Mouse (Mus musculus): ENCODE data around the gene Pilrb2. TPM values are rescaled to one million over a fixed set of nuclear protein-coding genes. Genes with fewer than 3 reads are reported as not detected.
"Not testable (repeated sequence)": the region's sequence is repeated elsewhere in the genome, so short reads cannot be mapped to it uniquely, and the experiment has no call there.

Gene Pilrb2
- polyA plus RNA-seq, 1 experiment from 2014 or later: not detected

DNA sequence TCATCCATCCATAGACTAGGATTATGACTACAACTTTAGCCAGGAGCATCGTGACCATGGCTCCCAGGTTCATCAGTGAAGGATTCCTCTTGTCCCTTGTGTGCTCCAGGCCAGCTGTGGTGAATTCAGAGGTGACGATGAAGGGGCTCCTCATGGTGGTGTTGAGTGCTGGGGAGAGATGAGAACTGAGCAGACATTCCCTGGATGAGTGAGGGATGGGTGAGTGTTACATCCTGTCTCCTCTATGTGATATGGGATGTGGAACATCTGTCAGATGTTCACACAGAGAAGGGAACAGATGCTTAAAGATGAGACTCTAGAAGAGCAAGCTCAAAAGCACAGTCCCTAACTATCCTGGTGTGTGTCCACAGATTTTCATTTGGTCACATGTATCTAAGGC is 3.0 kb downstream of the Pilrb2 start:
- not testable (repeated sequence) for H3K27me3 ChIP-seq; H3K9ac ChIP-seq; ATAC-seq (ENCODE audit: low FRiP score); H3K4me2 ChIP-seq (replicated peaks); H3K4me3 ChIP-seq; H3K27ac ChIP-seq; H3K36me3 ChIP-seq; H3K9me3 ChIP-seq (replicated peaks); H3K4me1 ChIP-seq
- 82% methylated on average over 2 of the region's 2 CpGs for WGBS

DNA sequence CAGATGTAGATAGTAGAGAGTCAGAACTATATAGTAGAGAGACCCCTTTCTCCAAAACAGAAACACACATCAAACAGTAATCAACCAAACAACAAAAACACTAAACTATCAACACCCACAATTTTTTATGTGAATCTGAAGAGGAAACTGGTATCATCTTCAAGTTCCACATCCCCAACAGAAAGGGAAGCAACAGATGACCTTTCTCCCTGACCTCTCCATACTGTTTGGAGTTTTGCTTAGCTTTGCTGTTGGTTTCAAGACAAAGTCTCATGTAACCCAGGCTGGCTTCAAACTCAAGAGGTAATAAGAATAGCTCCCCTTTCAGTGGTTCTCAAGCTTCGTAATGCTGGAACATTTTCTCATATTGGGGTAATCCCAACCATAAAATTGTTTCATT is 7.6 kb downstream of the Pilrb2 start:
- not testable (repeated sequence) for H3K4me1 ChIP-seq; H3K9me3 ChIP-seq (replicated peaks); H3K4me3 ChIP-seq; H3K27ac ChIP-seq; H3K9ac ChIP-seq; H3K36me3 ChIP-seq; H3K27me3 ChIP-seq; ATAC-seq (ENCODE audit: low FRiP score); H3K4me2 ChIP-seq (replicated peaks)
- 93% methylated on average over 1 of the region's 1 CpGs for WGBS

DNA sequence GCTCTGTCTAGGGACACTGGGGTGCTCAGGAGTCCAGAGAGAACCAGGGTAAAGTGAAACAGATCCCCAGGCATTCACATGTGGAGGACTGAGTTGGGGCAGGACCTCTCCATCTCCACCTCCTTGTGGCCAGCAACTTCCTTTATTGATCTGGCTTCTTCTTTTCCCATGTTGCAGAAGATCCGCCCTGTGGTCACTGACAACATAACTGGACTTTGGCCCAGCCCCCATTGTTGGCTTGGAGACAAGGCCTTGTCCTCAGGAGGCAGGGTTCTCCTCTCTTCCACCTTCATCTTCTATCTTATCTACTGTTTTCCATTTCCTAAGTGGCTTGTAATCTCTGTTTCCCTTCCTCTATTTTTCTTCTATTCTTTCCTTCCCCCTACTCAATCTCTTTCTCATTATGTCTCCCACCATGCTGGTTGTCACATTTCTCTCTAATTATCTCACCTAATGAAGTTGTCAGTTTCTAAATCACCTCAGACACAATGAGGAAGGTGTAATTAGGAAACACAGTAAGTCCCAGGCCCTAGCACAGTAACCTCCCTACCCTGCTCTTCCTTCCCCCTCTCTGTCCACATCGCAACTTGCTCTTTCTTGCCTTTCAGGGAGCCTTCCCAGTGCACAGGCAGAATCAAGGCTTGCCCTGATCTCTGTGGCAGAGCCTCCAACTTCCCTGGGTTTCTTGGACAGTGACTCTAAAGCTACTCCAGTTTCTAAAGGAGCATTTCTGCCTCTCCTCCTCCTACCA is 13.5 kb downstream of the Pilrb2 start, which contains the start of gene Pilrb1:
TSS of gene Pilrb1 (minus strand) at position 147 of the 751 bp plus-strand sequence.
- H3K9me3 ChIP-seq (replicated peaks); H3K4me3 ChIP-seq; ATAC-seq (ENCODE audit: low FRiP score); H3K27me3 ChIP-seq; H3K9ac ChIP-seq; H3K4me1 ChIP-seq; H3K27ac ChIP-seq; H3K36me3 ChIP-seq; H3K4me2 ChIP-seq (replicated peaks): not testable (repeated sequence)
- WGBS: 77% methylated on average over 2 of the region's 2 CpGs

DNA sequence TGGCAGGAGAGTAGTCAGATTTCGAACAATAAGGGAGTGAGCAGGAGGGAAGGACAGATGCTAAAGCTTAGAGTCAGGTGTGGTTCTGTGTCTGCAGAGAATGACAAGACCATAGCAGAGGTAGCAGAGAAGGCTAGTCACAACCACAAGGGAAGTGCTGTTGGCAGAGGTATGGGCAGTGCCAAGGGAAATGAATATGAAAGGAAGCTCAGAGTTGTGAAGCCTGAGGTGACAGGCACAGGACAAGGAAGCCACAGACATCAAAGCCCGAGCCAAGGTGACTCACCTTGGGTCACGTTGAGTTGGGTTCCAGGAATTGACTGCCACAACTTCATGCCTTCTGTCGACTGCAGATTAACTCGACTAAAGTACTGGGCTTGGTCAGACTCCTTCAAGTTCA is 14.7 kb downstream of the Pilrb2 start:
- 69% methylated on average over 5 of the region's 5 CpGs for WGBS
- H3K4me3 ChIP-seq; H3K27ac ChIP-seq; H3K36me3 ChIP-seq; H3K4me2 ChIP-seq (replicated peaks); H3K9me3 ChIP-seq (replicated peaks); H3K9ac ChIP-seq; ATAC-seq (ENCODE audit: low FRiP score); H3K4me1 ChIP-seq; H3K27me3 ChIP-seq: not testable (repeated sequence)

DNA sequence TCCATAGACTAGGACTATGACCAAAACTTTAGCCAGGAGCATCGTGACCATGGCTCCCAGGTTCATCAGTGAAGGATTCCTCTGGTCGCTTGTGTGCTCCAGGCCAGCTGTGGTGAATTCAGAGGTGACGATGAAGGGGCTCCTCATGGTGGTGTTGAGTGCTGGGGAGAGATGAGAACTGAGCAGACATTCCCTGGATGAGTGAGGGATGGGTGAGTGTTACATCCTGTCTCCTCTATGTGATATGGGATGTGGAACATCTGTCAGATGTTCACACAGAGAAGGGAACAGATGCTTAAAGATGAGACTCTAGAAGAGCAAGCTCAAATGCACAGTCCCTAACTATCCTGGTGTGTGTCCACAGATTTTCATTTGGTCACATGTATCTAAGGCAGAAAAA is 16.7 kb downstream of the Pilrb2 start:
- WGBS: 87% methylated on average over 3 of the region's 3 CpGs
- H3K9me3 ChIP-seq (replicated peaks); ATAC-seq (ENCODE audit: low FRiP score): not testable (repeated sequence)

DNA sequence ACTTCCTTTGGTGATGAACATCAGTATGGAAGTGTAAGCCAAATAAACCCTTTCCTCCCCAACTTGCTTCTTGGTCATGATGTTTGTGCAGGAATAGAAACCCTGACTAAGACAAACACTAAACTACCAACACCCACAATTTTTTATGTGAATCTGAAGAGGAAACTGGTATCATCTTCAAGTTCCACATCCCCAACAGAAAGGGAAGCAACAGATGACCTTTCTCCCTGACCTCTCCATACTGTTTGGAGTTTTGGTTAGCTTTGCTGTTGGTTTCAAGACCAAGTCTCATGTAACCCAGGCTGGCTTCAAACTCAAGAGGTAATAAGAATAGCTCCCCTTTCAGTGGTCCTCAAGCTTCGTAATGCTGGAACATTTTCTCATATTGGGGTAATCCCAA is 21.3 kb downstream of the Pilrb2 start:
- H3K4me3 ChIP-seq; H3K27me3 ChIP-seq; H3K27ac ChIP-seq; ATAC-seq (ENCODE audit: low FRiP score); H3K4me1 ChIP-seq; H3K9ac ChIP-seq; H3K4me2 ChIP-seq (replicated peaks); H3K9me3 ChIP-seq (replicated peaks); H3K36me3 ChIP-seq: not testable (repeated sequence)
- 89% methylated on average over 1 of the region's 1 CpGs for WGBS

More for the DNA sequence above, 16.7 kb downstream of the Pilrb2 start:
- not testable (repeated sequence) for H3K4me1 ChIP-seq; H3K27me3 ChIP-seq; H3K4me3 ChIP-seq; H3K4me2 ChIP-seq (replicated peaks); H3K36me3 ChIP-seq; H3K9ac ChIP-seq; H3K27ac ChIP-seq

DNA sequence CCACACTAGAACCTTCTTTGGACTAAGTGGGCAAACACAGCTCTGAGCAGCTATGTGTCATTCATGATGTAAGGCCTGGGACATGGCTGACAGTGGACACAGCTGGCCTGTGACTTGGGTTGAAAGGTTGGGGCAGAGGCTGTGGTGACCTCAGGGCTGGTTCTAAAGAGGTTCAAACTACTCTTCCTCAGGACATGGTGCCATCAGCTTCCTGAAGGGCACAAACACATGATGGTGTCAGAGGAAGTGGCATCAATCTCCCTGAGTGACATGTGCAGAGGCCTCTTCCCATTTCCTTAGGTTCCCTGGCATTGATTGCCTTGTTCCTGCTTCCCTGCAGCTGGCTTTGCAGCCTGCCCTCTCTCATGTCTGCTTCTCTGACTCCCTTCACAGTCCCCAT is 34.5 kb downstream of the Pilrb2 start:
- not testable (repeated sequence) for H3K36me3 ChIP-seq; H3K9ac ChIP-seq; H3K27me3 ChIP-seq; H3K9me3 ChIP-seq (replicated peaks); H3K4me2 ChIP-seq (replicated peaks); H3K27ac ChIP-seq; H3K4me3 ChIP-seq; H3K4me1 ChIP-seq; ATAC-seq (ENCODE audit: low FRiP score)

DNA sequence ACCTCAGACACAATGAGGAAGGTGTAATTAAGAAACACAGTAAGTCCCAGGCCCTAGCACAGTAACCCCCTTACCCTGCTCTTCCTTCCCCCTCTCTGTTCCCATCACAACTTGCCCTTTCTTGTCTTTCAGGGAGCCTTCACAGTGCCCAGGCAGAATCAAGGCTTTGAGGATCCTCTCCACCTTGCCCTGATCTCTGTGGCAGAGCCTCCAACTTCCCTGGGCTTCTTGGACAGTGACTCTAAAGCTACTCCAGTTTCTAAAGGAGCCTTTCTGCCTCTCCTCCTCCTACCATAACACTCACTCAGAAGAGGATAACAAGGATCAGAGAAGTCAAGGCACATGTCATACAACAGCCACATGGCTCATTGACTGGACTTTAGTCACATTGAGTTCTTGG is 35.0 kb downstream of the Pilrb2 start:
- H3K27me3 ChIP-seq: no peaks in the 10 kb centered on the region
- ATAC-seq (ENCODE audit: low FRiP score): no peak
- no peaks in the 10 kb centered on the region for H3K4me1 ChIP-seq
- no peak overlapping the region for H3K27ac ChIP-seq
- no peak overlapping the region for H3K9ac ChIP-seq
- no peaks in the 10 kb centered on the region for H3K9me3 ChIP-seq (replicated peaks)
- H3K4me3 ChIP-seq: no peak overlapping the region
- no peaks in the 10 kb centered on the region for H3K36me3 ChIP-seq
- H3K4me2 ChIP-seq (replicated peaks): no peak overlapping the region

DNA sequence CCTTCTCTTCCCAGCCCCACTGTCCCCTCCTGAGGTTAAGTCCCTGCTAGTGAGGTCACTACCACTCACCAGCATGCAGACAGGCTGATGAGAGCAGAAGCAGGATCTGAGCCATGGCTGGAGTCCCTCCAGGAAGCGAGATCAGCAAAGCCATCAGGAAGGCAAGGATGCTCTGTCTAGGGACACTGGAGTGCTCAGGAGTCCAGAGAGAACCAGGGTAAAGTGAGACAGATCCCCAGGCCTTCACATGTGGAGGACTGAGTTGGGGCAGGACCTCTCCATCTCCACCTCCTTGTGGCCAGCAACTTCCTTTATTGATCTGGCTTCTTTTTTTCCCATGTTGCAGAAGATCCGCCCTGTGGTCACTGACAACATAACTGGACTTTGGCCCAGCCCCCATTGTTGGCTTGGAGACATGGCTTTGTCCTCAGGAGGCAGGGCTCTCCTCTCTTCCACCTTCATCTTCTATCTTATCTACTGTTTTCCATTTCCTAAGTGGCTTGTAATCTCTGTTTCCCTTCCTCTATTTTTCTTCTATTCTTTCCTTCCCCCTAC is 35.6 kb downstream of the Pilrb2 start, which contains the start of gene Pilra:
TSS of gene Pilra (minus strand) at position 316 of the 555 bp plus-strand sequence.
- not testable (repeated sequence) for ATAC-seq (ENCODE audit: low FRiP score); H3K27me3 ChIP-seq; H3K4me1 ChIP-seq; H3K4me3 ChIP-seq; H3K36me3 ChIP-seq; H3K9ac ChIP-seq; H3K4me2 ChIP-seq (replicated peaks); H3K27ac ChIP-seq; H3K9me3 ChIP-seq (replicated peaks)
- WGBS: 65% methylated on average over 2 of the region's 2 CpGs

DNA sequence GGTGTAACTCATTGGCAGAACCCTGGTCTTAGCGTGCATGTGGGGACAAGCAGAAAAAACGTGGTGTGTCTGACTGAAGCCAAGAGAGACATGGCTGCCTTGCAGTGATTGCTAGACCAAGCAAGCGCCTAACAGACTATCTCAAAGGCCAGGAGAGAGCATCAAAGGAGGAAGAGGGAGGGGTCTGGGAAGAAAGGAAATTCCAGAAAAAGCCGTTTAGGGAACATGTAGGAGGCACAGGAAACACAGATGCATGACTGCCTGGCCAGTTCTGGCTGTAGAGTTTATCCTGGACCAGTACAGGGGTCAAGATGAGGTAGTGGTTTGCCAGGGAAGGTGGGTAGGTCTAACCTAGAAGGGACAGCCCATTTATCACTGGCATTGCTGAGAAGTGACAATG is 38.1 kb downstream of the Pilrb2 start:
- Histone ChIP-seq H3K4me3 (no peak overlapping the region), H3K9ac (no peak overlapping the region), H3K27me3 (no peaks in the 10 kb centered on the region), H3K27ac (no peak overlapping the region), H3K36me3 (no peaks in the 10 kb centered on the region), H3K9me3 (replicated peaks) (no peaks in the 10 kb centered on the region), H3K4me2 (replicated peaks) (no peak overlapping the region), H3K4me1 (no peaks in the 10 kb centered on the region)
- ATAC-seq (ENCODE audit: low FRiP score): no peak
- WGBS: 62% methylated on average over 4 of the region's 4 CpGs

DNA sequence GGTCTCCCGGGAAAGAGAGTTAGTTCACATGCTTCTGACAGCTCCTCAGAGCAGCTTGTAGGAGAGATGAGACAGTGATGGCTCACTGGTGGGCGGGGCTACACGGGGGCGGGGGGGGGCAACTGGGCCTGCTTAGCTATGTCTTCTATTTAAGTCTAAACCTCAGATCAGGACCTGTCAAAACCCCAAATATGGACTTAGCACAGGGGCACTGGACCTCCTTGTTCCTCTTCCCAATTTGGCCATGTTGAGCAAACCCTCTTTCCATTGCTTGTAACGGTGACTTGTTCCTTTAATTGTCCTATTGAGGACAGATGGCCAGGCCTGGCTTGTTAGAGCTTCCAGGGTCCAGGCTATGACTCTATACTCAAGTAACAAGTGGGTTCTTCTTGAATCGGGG is 40.1 kb downstream of the Pilrb2 start:
- WGBS: 77% methylated on average over 6 of the region's 6 CpGs
- no peaks in the 10 kb centered on the region for H3K27me3 ChIP-seq
- no peak overlapping the region for H3K4me3 ChIP-seq
- H3K27ac ChIP-seq: no peak overlapping the region
- H3K9ac ChIP-seq: no peak overlapping the region
- H3K4me2 ChIP-seq (replicated peaks): no peak overlapping the region
- H3K4me1 ChIP-seq: no peaks in the 10 kb centered on the region
- no peaks in the 10 kb centered on the region for H3K36me3 ChIP-seq
- no peak for ATAC-seq (ENCODE audit: low FRiP score)
- H3K9me3 ChIP-seq (replicated peaks): no peaks in the 10 kb centered on the region

DNA sequence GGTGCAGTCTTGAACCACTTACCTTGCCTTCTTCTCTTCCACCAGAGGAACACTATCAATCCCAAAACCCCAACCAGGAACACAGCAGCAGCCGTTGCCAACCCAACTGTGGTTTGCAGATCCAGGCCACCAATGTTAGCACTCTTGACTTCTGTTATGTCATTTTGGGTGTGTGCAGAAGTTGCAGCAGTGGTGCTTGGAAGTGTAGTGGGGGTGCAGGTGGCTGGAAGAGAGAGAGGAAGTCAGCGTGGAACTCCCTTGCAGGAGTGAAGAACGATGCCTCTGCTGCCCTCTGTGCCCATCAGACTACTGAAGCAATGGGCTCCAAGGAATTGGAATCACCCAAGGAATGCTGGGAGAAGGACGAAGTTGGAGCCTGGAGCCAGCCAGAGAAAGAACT is 40.5 kb downstream of the Pilrb2 start:
- Histone ChIP-seq H3K4me1 (no peaks in the 10 kb centered on the region), H3K9me3 (replicated peaks) (no peaks in the 10 kb centered on the region), H3K27ac (no peak overlapping the region), H3K4me2 (replicated peaks) (no peak overlapping the region), H3K4me3 (no peak overlapping the region), H3K9ac (no peak overlapping the region), H3K36me3 (no peaks in the 10 kb centered on the region), H3K27me3 (no peaks in the 10 kb centered on the region)
- ATAC-seq (ENCODE audit: low FRiP score): no peak
- 89% methylated on average over 4 of the region's 4 CpGs for WGBS

DNA sequence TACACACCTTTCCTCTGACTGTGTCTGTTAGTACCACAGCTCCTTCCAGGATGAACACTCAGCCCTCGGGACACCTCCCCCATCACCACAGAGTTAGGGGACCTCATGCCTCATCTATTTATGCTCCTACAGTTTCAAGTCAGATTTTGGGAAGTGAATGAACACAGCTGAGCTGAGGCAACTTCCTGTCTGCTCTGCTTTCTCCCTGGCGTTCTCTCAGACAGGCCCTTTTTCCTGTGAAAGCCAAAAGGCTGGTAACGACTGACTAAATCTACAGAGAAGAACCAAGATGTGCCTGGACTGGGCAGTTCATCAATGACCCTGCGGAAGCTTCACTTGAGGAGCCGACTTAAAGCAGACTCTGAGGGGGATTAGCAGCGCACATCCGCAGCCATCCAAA is 41.4 kb downstream of the Pilrb2 start:
- no peak overlapping the region for H3K4me2 ChIP-seq (replicated peaks)
- ATAC-seq (ENCODE audit: low FRiP score): no peak
- WGBS: 87% methylated on average over 7 of the region's 7 CpGs
- no peak overlapping the region for H3K27ac ChIP-seq
- no peaks in the 10 kb centered on the region for H3K27me3 ChIP-seq
- no peaks in the 10 kb centered on the region for H3K4me1 ChIP-seq
- H3K9ac ChIP-seq: no peak overlapping the region
- no peaks in the 10 kb centered on the region for H3K36me3 ChIP-seq
- no peaks in the 10 kb centered on the region for H3K9me3 ChIP-seq (replicated peaks)
- H3K4me3 ChIP-seq: no peak overlapping the region

All from hindbrain, embryonic 12.5 days (tissue).